Mouse (Mus musculus) cortical plate, adult 2 months (tissue): ENCODE data around the gene Fmnl2.

Experiments used
- CTCF ChIP-seq: fragments of 200-500 bp; IDR thresholded peaks from 2 replicates; pipeline ENCODE4 v1.5.1; 2011; ENCODE audit warnings: mild to moderate bottlenecking, control low read depth, low read length; ENCODE audit not compliant: insufficient read depth; ENCODE audit errors: extremely low read depth
- POLR2A ChIP-seq: fragments of 200-500 bp; IDR thresholded peaks from 2 replicates; pipeline ENCODE4 v1.6.1; 2011; ENCODE audit warnings: mild to moderate bottlenecking, low read length, control low read depth; ENCODE audit not compliant: insufficient read depth; ENCODE audit errors: extremely low read depth

DNA sequence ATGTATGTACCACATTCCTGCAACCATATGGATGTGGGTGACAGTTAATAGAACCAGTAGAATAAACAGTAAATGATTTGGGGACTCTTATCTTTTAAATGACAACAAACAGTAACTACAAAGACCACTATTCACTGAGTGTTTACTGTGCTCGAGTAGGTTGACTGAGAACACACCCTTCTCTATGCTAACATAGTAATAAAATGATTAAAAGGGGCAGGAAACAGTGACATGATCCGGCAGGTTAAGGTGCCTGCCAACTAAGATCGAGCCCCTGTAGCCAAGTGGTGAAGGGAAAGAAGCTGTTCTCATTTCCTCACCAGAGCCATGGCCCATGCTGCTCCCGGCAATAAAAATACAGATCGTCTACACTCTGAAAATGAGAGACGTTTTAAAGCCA lies 271.4 kb downstream of the Fmnl2 start:
- TF ChIP-seq POLR2A (no peak), CTCF (no peak)
